Mouse (Mus musculus) cortical plate, adult 2 months (tissue): Measurements from ENCODE around the gene Uqcr10.

Experiments
- CTCF ChIP-seq: fragments of 200-500 bp; IDR thresholded peaks from 2 replicates; pipeline ENCODE4 v1.5.1; 2011; ENCODE audit warnings: mild to moderate bottlenecking, control low read depth, low read length; ENCODE audit not compliant: insufficient read depth; ENCODE audit errors: extremely low read depth
- POLR2A ChIP-seq: fragments of 200-500 bp; IDR thresholded peaks from 2 replicates; pipeline ENCODE4 v1.6.1; 2011; ENCODE audit warnings: mild to moderate bottlenecking, low read length, control low read depth; ENCODE audit not compliant: insufficient read depth; ENCODE audit errors: extremely low read depth

GRCm38 (mm10) chr11:4680126-4680525, 24.0 kb downstream of the Uqcr10 start:
- TF ChIP-seq CTCF = no peak
- no peak for TF ChIP-seq POLR2A
